Mouse (Mus musculus) ovary, postnatal 14 days (tissue): ENCODE results near the gene Stk16.

Experiments used
- DNase-seq: peaks from one replicate; pipeline ENCODE4 v3.0.0; 2022; ENCODE audit warnings: low spot score

The Stk16 gene

GRCm38 (mm10) chr1:75210136-75211087 is at the start of gene Stk16, which contains the start of gene Glb1l:
Gene Stk16, plus strand, starts transcription at chr1:75210838.
Gene Glb1l, minus strand, starts transcription at chr1:75210813.
- DNase-seq = peak; percentile 97

- DNase-seq = no peak
Observed at GRCm38 (mm10) chr1:75168093-75168471, 42.6 kb upstream of the Stk16 start.

- peak; percentile 94 for DNase-seq
Observed at GRCm38 (mm10) chr1:75168472-75169464, 41.9 kb upstream of the Stk16 start, which contains the start of gene Zfand2b. Gene Zfand2b, plus strand, starts transcription at chr1:75168646.

- DNase-seq = peak; percentile 26
Observed at GRCm38 (mm10) chr1:75179334-75180104, 31.1 kb upstream of the Stk16 start.

GRCm38 (mm10) chr1:75180105-75180590 is 30.5 kb upstream of the Stk16 start, which contains the start of gene Abcb6:
Gene Abcb6, minus strand, starts transcription at chr1:75180392.
- DNase-seq = peak; percentile 69

- DNase-seq = no peak
Observed at GRCm38 (mm10) chr1:75180741-75181140, 29.9 kb upstream of the Stk16 start.

GRCm38 (mm10) chr1:75181377-75181870 is 29.2 kb upstream of the Stk16 start:
- DNase-seq = no peak

- no peak for DNase-seq
Observed at GRCm38 (mm10) chr1:75182160-75182559, 28.5 kb upstream of the Stk16 start.

- DNase-seq = no peak
Observed at GRCm38 (mm10) chr1:75185495-75185894, 25.1 kb upstream of the Stk16 start.

- no peak for DNase-seq
Observed at GRCm38 (mm10) chr1:75187126-75187525, 23.5 kb upstream of the Stk16 start.

- no peak for DNase-seq
Observed at GRCm38 (mm10) chr1:75187914-75188483, 22.6 kb upstream of the Stk16 start.

- DNase-seq = no peak
Observed at GRCm38 (mm10) chr1:75190577-75190976, 20.1 kb upstream of the Stk16 start.

GRCm38 (mm10) chr1:75191258-75191621 is 19.4 kb upstream of the Stk16 start:
- no peak for DNase-seq

GRCm38 (mm10) chr1:75191622-75192402 is 18.8 kb upstream of the Stk16 start, which contains the start of the genes Ankzf1 and Atg9a:
Gene Ankzf1, plus strand, starts transcription at chr1:75192151.
Gene Atg9a, minus strand, starts transcription at chr1:75192196.
- DNase-seq = peak; percentile 84

- DNase-seq = peak; percentile 29
Observed at GRCm38 (mm10) chr1:75192452-75192851, 18.2 kb upstream of the Stk16 start.

GRCm38 (mm10) chr1:75201236-75201635 is 9.4 kb upstream of the Stk16 start:
- no peak for DNase-seq

GRCm38 (mm10) chr1:75208967-75209678 is 1.5 kb upstream of the Stk16 start:
- DNase-seq = peak; percentile 51

- DNase-seq = no peak
Observed at GRCm38 (mm10) chr1:75211141-75211708, 587 bp downstream of the Stk16 start.

GRCm38 (mm10) chr1:75212542-75212941 is 1.9 kb downstream of the Stk16 start:
- DNase-seq = no peak
